Mouse (Mus musculus) megakaryocyte, embryonic 14.5 days (primary cell): Measurements from ENCODE around the gene Ppp6r1. TPM values are rescaled to one million over a fixed set of nuclear protein-coding genes. Genes with fewer than 3 reads are reported as not detected.

Experiments
- H3K27me3 ChIP-seq: replicated peaks from 2 replicates; pipeline ENCODE3; 2012; ENCODE audit warnings: inconsistent platforms
- H3K36me3 ChIP-seq: replicated peaks from 2 replicates; pipeline ENCODE3; 2012; ENCODE audit warnings: low read length, inconsistent platforms, mixed read lengths
- H3K4me1 ChIP-seq: 2 replicates; pipeline ENCODE4 v1.6.1; 2012; ENCODE audit warnings: inconsistent platforms
- H3K4me3 ChIP-seq: replicated peaks from 2 replicates; pipeline ENCODE3; 2012; ENCODE audit warnings: moderate library complexity, mild to moderate bottlenecking, inconsistent platforms
- H3K9me3 ChIP-seq: 2 replicates; pipeline ENCODE4 v1.6.1; 2012; ENCODE audit warnings: inconsistent platforms
- FLI1 ChIP-seq: IDR thresholded peaks from 2 replicates; pipeline ENCODE4 v1.6.1; 2012; ENCODE audit warnings: low read length, inconsistent platforms, mixed read lengths
- GATA1 ChIP-seq: IDR thresholded peaks from 3 replicates; pipeline ENCODE4 v1.6.1; 2012; ENCODE audit warnings: mixed read lengths, low read length, inconsistent platforms, borderline replicate concordance
- polyA plus RNA-seq: library from polyadenylated mRNA; stranded (reverse); fragments of >175 nt; gene quantifications from 2 replicates; pipeline ENCODE4 v1.2.3, GENCODE M21; 2012; ENCODE audit warnings: low replicate concordance; ENCODE audit not compliant: insufficient read depth

Ppp6r1 gene
- polyA plus RNA-seq, result 361 and 465 TPM in 2 replicates

DNA sequence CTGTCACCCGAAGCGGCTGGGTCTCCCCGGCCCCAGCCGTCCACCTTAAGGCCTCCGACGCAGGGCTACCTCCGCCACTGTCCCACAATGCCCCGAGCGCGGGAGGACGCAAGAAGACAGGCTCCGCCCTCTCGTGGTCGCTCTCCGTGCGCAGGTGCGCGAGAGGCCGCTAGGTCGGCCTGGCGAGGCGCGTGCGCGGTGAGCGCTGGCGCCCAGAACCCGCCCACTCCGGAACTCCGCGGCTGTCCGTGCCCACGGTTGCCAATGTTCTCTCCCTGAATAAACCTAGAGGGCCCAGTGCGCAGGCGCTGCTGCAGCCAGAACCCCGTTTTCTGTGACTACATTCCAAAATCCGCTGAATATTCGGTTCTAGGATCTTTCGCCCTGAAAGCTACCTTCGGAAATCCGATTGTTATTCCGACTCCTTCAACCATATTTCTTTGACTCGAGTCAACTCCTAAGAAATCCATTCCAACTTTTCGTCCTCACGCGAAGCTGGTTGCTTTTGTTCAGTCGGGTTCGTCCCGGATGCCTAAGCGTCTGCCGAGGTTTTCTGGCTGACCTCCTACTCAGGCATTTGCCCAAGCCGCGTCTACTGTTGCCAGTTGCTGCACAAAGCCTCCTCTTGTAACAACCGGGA is at the start of gene Ppp6r1:
Gene Ppp6r1, minus strand, starts transcription at position 108 of the 640 bp plus-strand sequence.
- TF ChIP-seq FLI1, result no peak
- no peak for TF ChIP-seq GATA1
- Histone ChIP-seq H3K4me3 (peak within 1 kb of the TSS; percentile 98), H3K9me3 (no peaks in the 10 kb centered on the region), H3K4me1 (peaks cover 61% of the 10 kb centered on the region), H3K27me3 (no peaks in the 10 kb centered on the region), H3K36me3 (peaks cover 46% of the 10 kb centered on the region)

DNA sequence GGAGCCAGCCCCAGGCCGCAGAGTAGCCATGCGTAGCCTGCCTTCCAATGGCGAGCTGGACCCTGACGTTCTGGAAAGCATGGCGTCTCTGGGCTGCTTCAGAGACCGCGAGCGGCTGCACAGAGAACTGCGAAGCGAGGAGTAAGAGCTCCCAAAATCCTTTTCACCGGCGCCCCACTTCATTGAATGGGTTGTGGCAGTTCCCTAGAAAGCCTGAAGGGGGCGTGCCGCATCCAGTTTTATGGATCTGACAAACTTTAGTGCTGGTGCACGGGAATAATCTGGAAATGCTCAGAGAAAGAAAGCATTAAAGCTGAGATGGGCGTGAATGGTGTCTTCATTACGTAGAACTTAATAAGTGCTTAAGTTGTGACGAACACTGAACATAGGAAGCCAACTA is 46.3 kb upstream of the Ppp6r1 start:
- peaks cover 45% of the 10 kb centered on the region for H3K27me3 ChIP-seq
- no peaks in the 10 kb centered on the region for H3K36me3 ChIP-seq
- TF ChIP-seq FLI1 (no peak), GATA1 (no peak)
- H3K4me3 ChIP-seq, result no peak overlapping the region
- no peaks in the 10 kb centered on the region for H3K9me3 ChIP-seq
- H3K4me1 ChIP-seq, result peaks cover 16% of the 10 kb centered on the region

DNA sequence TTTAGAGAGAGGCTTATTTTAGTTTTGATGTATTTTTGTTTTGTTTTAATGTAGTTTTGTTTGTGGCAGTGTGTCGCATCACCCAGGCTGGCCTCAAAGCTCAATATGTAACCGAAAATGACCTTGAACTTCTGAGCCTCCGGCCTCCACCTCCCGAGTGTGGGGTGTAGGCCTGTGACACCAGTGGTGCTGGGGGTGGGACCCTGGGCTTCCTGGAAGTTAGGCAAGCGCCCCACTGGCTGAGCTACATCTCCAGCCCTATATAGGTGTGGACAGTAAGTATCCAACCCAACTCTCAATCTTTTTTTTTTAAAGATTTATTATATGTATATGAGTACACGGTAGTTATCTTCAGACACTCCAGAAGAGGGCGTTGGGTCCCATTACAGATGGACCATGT is 44.4 kb upstream of the Ppp6r1 start:
- peaks cover 42% of the 10 kb centered on the region for H3K27me3 ChIP-seq
- H3K4me3 ChIP-seq, result no peak overlapping the region
- H3K4me1 ChIP-seq, result peaks cover 16% of the 10 kb centered on the region
- no peaks in the 10 kb centered on the region for H3K9me3 ChIP-seq
- no peaks in the 10 kb centered on the region for H3K36me3 ChIP-seq
- TF ChIP-seq FLI1 (no peak), GATA1 (no peak)

DNA sequence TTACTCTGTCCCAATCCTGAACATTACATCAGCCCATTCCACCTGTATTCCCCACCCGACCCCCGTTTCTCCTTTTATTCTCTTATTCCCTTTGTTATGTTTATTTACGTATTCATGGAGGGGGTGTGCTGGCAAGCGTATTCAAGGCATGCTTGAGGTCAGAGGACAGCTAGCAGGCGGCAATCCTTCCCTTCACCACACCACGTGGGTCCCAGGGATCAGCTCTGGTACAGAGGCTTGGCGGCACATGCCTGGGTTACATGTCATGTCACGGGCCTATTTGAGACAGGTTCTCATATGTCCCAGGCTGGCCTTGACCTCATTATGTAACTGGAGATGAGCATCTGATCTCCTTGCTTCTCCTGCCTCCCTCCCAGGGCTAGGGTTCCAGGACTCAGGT is 43.5 kb upstream of the Ppp6r1 start:
- Histone ChIP-seq H3K27me3 (peaks cover 35% of the 10 kb centered on the region), H3K36me3 (no peaks in the 10 kb centered on the region), H3K4me1 (peaks cover 13% of the 10 kb centered on the region), H3K4me3 (no peak overlapping the region), H3K9me3 (no peaks in the 10 kb centered on the region)
- no peak for TF ChIP-seq GATA1

DNA sequence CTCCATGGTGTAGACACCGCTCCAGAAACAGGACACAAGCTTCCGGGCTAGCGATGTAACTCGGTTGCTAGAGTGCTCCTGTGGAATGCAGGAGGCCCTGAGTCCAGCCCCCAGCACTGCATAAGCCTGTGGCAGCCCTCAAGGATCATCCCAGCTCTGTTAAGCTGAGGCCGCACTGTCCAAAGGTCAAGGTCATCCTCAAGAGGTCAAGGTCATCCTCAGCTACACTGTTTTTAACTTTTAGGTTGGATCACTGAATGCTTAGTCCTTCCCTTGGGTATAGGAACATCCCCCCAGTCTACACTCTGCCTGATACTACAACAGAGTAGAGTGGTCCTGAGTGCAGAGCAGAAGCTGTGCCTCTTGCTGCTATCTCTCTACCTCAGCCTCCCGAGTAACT is 34.2 kb upstream of the Ppp6r1 start:
- no peak overlapping the region for H3K4me3 ChIP-seq
- H3K36me3 ChIP-seq, result no peaks in the 10 kb centered on the region
- peaks cover 23% of the 10 kb centered on the region for H3K4me1 ChIP-seq
- H3K9me3 ChIP-seq, result no peaks in the 10 kb centered on the region
- H3K27me3 ChIP-seq, result peaks cover 16% of the 10 kb centered on the region
- no peak for TF ChIP-seq FLI1
- no peak for TF ChIP-seq GATA1

DNA sequence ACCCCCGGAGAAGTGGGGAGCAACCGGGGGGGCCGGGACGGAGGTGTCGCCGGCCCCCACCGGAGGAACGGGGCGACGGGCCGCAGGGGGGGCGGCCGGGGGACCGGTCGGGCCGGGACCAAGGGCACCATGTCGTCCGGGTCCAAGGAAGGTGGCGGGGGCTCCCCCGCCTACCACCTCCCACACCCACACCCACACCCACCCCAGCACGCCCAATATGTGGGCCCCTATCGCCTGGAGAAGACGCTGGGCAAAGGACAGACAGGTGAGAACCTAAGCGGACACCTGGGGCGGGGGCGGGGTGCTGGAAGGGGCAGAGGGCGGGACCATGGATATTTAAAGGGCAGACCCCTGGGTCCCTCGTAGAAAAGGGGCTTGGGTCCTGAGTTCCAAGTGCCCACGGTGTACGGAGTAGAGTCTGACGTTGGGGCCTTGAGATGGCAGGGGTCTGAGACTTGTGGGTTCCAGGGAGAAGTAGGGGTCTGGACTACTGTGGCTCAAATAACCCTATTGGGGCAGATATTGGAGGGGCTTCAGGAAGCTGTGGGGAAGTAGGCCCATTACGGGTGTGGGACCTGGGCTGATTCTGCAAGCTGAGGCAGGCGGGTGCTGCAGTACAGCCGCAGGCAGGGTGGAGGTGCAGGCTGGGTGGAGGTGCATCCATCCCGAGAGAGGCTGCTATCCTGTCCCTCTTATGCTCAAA is 32.3 kb upstream of the Ppp6r1 start:
- peaks cover 23% of the 10 kb centered on the region for H3K4me1 ChIP-seq
- H3K36me3 ChIP-seq, result no peaks in the 10 kb centered on the region
- H3K27me3 ChIP-seq, result peaks cover 16% of the 10 kb centered on the region
- TF ChIP-seq GATA1 (no peak), FLI1 (no peak)
- H3K4me3 ChIP-seq, result no peak overlapping the region
- H3K9me3 ChIP-seq, result no peaks in the 10 kb centered on the region

DNA sequence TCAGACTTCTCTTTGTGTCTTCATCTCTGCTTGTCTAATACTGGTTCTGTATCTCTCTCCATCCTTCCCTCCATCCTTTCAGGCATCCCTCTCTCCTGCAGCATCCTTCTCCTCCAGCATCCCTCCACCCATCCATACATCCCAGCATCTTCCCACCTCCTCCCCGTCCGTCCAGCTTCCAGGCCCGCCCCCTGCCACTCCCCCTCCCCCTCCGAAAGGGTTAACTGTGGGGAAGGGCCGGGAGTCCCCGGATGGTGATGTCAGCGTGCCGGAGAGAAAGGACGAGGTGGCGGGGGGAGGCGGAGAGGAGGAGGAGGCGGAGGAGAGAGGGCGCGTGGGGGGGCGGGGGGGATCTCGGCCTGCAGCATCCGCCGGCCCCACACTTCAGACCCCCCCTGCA is 31.6 kb upstream of the Ppp6r1 start, which contains the start of gene Brsk1:
Gene Brsk1, plus strand, starts transcription at position 218 of the 400 bp plus-strand sequence.
- no peaks in the 10 kb centered on the region for H3K9me3 ChIP-seq
- H3K4me3 ChIP-seq, result no peak within 1 kb of the TSS
- peaks cover 24% of the 10 kb centered on the region for H3K4me1 ChIP-seq
- peaks cover 16% of the 10 kb centered on the region for H3K27me3 ChIP-seq
- no peaks in the 10 kb centered on the region for H3K36me3 ChIP-seq
- TF ChIP-seq FLI1, result no peak
- TF ChIP-seq GATA1, result no peak

DNA sequence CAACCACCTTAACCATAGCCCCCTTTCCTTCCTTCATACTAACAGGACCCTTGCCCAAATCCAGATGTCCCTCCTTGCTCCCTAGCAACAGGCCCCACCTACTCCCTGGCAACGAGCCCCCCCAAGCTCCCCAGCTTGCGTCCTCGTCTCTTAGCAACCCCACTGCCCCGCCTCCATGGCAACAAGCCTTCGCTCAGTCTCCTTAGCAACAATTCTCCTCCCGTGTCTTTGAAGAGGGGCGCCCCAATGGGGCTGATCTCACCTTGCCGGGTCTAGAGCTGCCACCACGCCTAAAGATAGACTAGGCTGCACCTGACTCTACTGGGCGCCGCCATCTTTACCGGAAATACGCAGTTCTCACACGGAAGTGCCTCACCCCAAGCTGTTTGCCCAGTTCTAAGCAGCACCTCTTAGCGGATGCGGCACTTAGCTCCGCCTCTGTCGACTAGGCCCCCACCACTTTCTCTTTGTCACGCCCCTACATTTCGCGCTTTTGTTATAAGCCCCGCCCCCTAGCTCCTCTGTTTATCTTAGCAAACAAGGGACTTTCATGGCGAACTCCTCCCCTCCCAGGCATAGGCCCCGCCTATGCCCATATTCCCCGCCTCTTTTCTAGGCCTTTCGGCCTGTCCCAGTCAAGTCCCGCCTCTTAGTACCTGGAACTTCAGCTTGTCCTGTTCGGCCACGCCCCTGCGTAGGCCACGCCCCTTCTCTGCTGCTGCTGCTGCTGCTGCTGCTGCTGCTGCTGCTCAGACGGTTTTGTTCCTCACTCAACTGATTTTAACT is 26.0 kb upstream of the Ppp6r1 start, which contains the start of gene Hspbp1:
Gene Hspbp1, minus strand, starts transcription at position 437 of the 786 bp plus-strand sequence.
- peaks cover 33% of the 10 kb centered on the region for H3K4me1 ChIP-seq
- H3K27me3 ChIP-seq, result no peaks in the 10 kb centered on the region
- H3K9me3 ChIP-seq, result no peaks in the 10 kb centered on the region
- H3K4me3 ChIP-seq, result peak within 1 kb of the TSS; percentile 96
- TF ChIP-seq FLI1 (no peak), GATA1 (no peak)
- peaks cover 15% of the 10 kb centered on the region for H3K36me3 ChIP-seq

DNA sequence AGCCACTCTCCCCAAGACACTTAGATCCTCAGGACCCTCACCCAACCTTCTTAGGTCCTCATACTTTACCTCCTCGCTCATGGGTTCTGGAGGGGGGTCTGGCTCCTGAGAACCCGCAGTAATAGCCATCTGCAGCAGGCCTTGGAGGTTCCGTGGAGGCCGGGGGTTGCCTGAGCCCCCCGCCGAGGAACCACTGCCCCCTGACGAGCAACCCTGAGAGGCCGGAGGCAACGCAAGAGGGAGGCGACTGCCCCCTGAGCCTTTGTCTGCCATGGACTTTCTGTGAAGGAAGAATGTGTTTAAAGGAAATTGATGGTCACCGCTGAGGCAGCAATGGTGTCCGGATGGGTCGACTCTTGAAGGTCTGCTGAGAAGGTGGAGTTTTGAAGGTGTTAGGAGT is 25.4 kb upstream of the Ppp6r1 start:
- H3K36me3 ChIP-seq, result peaks cover 17% of the 10 kb centered on the region
- H3K4me1 ChIP-seq, result peaks cover 26% of the 10 kb centered on the region
- no peak for TF ChIP-seq FLI1
- no peak for TF ChIP-seq GATA1

DNA sequence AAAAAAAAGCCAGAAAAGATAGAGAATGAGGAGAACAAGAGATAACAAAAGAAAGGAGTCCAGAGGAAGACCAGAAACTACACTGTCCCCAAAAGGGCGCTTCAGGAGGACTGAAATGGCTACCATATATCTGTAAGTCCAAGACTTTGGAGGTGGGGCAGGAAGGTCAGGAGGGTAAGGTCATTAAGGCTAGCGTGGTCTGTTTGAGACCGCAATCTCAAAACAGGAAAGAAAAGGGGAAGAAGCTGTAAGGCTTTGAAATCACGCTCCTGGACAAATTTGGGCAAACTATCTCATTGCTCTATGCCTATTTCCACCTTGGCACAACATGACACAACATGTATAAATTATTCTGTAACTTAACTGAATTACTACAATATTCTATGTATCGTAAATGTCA is 24.5 kb upstream of the Ppp6r1 start:
- Histone ChIP-seq H3K9me3 (no peaks in the 10 kb centered on the region), H3K36me3 (peaks cover 21% of the 10 kb centered on the region), H3K4me1 (peaks cover 26% of the 10 kb centered on the region), H3K27me3 (no peaks in the 10 kb centered on the region), H3K4me3 (no peak overlapping the region)
- TF ChIP-seq FLI1 (no peak), GATA1 (no peak)

More for the DNA sequence above, 25.4 kb upstream of the Ppp6r1 start:
- H3K9me3 ChIP-seq, result no peaks in the 10 kb centered on the region
- H3K4me3 ChIP-seq, result peak overlapping the region; percentile 96
- H3K27me3 ChIP-seq, result no peaks in the 10 kb centered on the region
